Mouse (Mus musculus): ENCODE results near the gene Cbfb. TPM values are rescaled to one million over a fixed set of nuclear protein-coding genes. Genes with fewer than 3 reads are reported as not detected.

The Cbfb gene
- total and polyA plus RNA-seq, 3 experiments, result 32.5 to 37.9 TPM; not detected in 1

- no peaks in the 10 kb centered on the region for H3K36me3 ChIP-seq (ENCODE audit: control insufficient read depth in 1 of 2, insufficient read depth in 2 of 2, low read length in 2 of 2)
- H3K27me3 ChIP-seq (ENCODE audit: control insufficient read depth in 1 of 2, insufficient read depth in 2 of 2, low read length in 2 of 2), result peaks cover 0 to 2% of the 10 kb centered on the region in 2 experiments; a peak in 2 of 4 replicates
- 0 out of 4 replicates have a peak, but pooled peaks cover 0 to 2% of the 10 kb centered on the region in 2 experiments for H3K4me1 ChIP-seq (ENCODE audit: control insufficient read depth in 1 of 2, insufficient read depth in 2 of 2, low read length in 2 of 2)
- H3K9ac ChIP-seq (ENCODE audit: control insufficient read depth, low read depth, low read length, poor library complexity, severe bottlenecking), result no peak overlapping the region
- no peaks in the 10 kb centered on the region for H3K9me3 ChIP-seq (replicated peaks; ENCODE audit: insufficient read depth, low read length)
- no peak for TF ChIP-seq ZNF384 (IDR thresholded peaks at IDR 0.05; ENCODE audit: low read depth, low read length)
- no peak for TF ChIP-seq MXI1 (IDR thresholded peaks at IDR 0.05; ENCODE audit: low read depth, low read length)
- no peak for TF ChIP-seq JUND (IDR thresholded peaks at IDR 0.05; ENCODE audit: low read depth, low read length)
- peak; percentile 75 for TF ChIP-seq RAD21 (IDR thresholded peaks at IDR 0.05; ENCODE audit: low read depth, low read length)
- TF ChIP-seq MEF2A (IDR thresholded peaks at IDR 0.05; ENCODE audit: extremely low read depth, insufficient replicate concordance, low read depth, low read length, poor library complexity, severe bottlenecking), result no peak
- no peak for TF ChIP-seq POLR2AphosphoS2 (IDR thresholded peaks at IDR 0.05; ENCODE audit: low read length)
- TF ChIP-seq TCF12 (IDR thresholded peaks at IDR 0.05; ENCODE audit: low read depth, low read length), result no peak
- no peak for TF ChIP-seq USF1 (IDR thresholded peaks at IDR 0.05; ENCODE audit: low read depth, low read length)
- TF ChIP-seq BHLHE40 (IDR thresholded peaks at IDR 0.05; ENCODE audit: borderline replicate concordance, low read depth, low read length), result no peak
- no peak for TF ChIP-seq MAX (IDR thresholded peaks at IDR 0.05; ENCODE audit: low read length)
- TF ChIP-seq NRF1 (IDR thresholded peaks at IDR 0.05; ENCODE audit: insufficient read depth, low read depth, low read length, poor library complexity, severe bottlenecking), result no peak
- TF ChIP-seq SMC3 (IDR thresholded peaks at IDR 0.05; ENCODE audit: low read depth, low read length), result peak; percentile 87
- TF ChIP-seq MYC (IDR thresholded peaks at IDR 0.05; ENCODE audit: low read depth, low read length), result no peak
- no peak for TF ChIP-seq ZMIZ1 (IDR thresholded peaks at IDR 0.05; ENCODE audit: low read depth, low read length)
- no peak for TF ChIP-seq TBP (IDR thresholded peaks at IDR 0.05; ENCODE audit: low read depth, low read length)
- TF ChIP-seq USF2 (IDR thresholded peaks at IDR 0.05; ENCODE audit: borderline replicate concordance in 1 of 2, insufficient read depth in 1 of 2, low read depth in 1 of 2, low read length in 2 of 2), result no peak
- TF ChIP-seq MYB (IDR thresholded peaks at IDR 0.05; ENCODE audit: low read depth, low read length), result no peak
- TF ChIP-seq HCFC1 (IDR thresholded peaks at IDR 0.05; ENCODE audit: low read depth, low read length), result no peak
- peak; percentile 78 for TF ChIP-seq ZC3H11A (IDR thresholded peaks at IDR 0.05; ENCODE audit: low read depth, low read length)
- TF ChIP-seq TAL1 (IDR thresholded peaks at IDR 0.05; ENCODE audit: low read length), result no peak
- peak; percentile 83 to 96 (median 88) for TF ChIP-seq CTCF (IDR thresholded peaks at IDR 0.05 in 2 of 3, conservative IDR thresholded peaks at IDR 0.05 in 1 of 3; ENCODE audit: control insufficient read depth in 1 of 3, insufficient read depth in 1 of 3, low read depth in 2 of 3, low read length in 3 of 3, poor library complexity in 1 of 3, severe bottlenecking in 1 of 3)
- TF ChIP-seq MAFK (IDR thresholded peaks at IDR 0.05; ENCODE audit: borderline replicate concordance, low read depth, low read length), result no peak
- TF ChIP-seq ELF1 (IDR thresholded peaks at IDR 0.05; ENCODE audit: low read depth, low read length), result no peak
- no peak for TF ChIP-seq UBTF (IDR thresholded peaks at IDR 0.05; ENCODE audit: borderline replicate concordance, insufficient read depth, low read depth, low read length)
- no peak for TF ChIP-seq NELFE (IDR thresholded peaks at IDR 0.05; ENCODE audit: low read depth, low read length)
- TF ChIP-seq CHD1 (IDR thresholded peaks at IDR 0.05; ENCODE audit: low read depth, low read length), result no peak
- no peak for TF ChIP-seq KAT2A (conservative IDR thresholded peaks at IDR 0.05; ENCODE audit: low read depth, low read length)
- no peak for TF ChIP-seq MAZ (IDR thresholded peaks at IDR 0.05; ENCODE audit: low read depth, low read length)
- no peak for TF ChIP-seq ETS1 (IDR thresholded peaks at IDR 0.05; ENCODE audit: low read depth, low read length)
- no peak overlapping the region for H3K27ac ChIP-seq (ENCODE audit: control insufficient read depth, low read depth, low read length)
- peak; percentile 70 for DNase-seq (ENCODE audit: low read depth, low spot score)
- H3K79me2 ChIP-seq (ENCODE audit: control insufficient read depth, insufficient read depth, low read length, poor library complexity), result no peaks in the 10 kb centered on the region
- no peak overlapping the region for H3K4me3 ChIP-seq (ENCODE audit: control insufficient read depth in 1 of 2, insufficient read depth in 1 of 2, low read depth in 2 of 2, low read length in 2 of 2)
These were observed 12.9 kb upstream of the Cbfb start for GRCm38 (mm10) chr8:105157555-105157954.

All from MEL (cell line).